Mouse (Mus musculus) liver, embryonic 11.5 days (tissue): ENCODE data around the gene Mecom. TPM values are rescaled to one million over a fixed set of nuclear protein-coding genes. Genes with fewer than 3 reads are reported as not detected.

ENCODE experiments used
- ATAC-seq: fragments of 200-750 bp; cut with Nextera tagmentation; replicated peaks from 2 replicates; pipeline ENCODE4 v1.8.0; 2017; ENCODE audit warnings: moderate number of reproducible peaks, mild to moderate bottlenecking, moderate TSS enrichment, moderate library complexity; ENCODE audit not compliant: low FRiP score
- DNase-seq: peaks from one replicate; pipeline ENCODE4 v3.0.0-alpha.2; 2017; ENCODE audit warnings: low spot score
- H3K27ac ChIP-seq: fragments of 300-500 bp; sonication (generic); 2 replicates; pipeline ENCODE4 v1.5.1; 2014; ENCODE audit warnings: mild to moderate bottlenecking, low read depth, low read length, control low read depth
- H3K27me3 ChIP-seq: fragments of 300-500 bp; sonication (generic); replicated peaks from 2 replicates; pipeline ENCODE4 v1.6.1; 2014; ENCODE audit warnings: low read length, mixed read lengths; ENCODE audit not compliant: control insufficient read depth, insufficient read depth
- H3K36me3 ChIP-seq: fragments of 300-500 bp; sonication (generic); 2 replicates; pipeline ENCODE4 v1.6.1; 2014; ENCODE audit warnings: mild to moderate bottlenecking, low read length, moderate library complexity, mixed read lengths; ENCODE audit not compliant: control insufficient read depth, insufficient read depth
- H3K4me1 ChIP-seq: fragments of 300-500 bp; sonication (generic); replicated peaks from 2 replicates; pipeline ENCODE4 v1.6.1; 2014; ENCODE audit warnings: low read length, mixed read lengths; ENCODE audit not compliant: control insufficient read depth, insufficient read depth
- H3K4me2 ChIP-seq: fragments of 300-500 bp; sonication (generic); 2 replicates; pipeline ENCODE4 v1.6.1; 2014; ENCODE audit warnings: mild to moderate bottlenecking, control low read depth, moderate library complexity
- H3K4me3 ChIP-seq: fragments of 300-500 bp; sonication (generic); 2 replicates; pipeline ENCODE4 v1.5.1; 2014; ENCODE audit warnings: low read depth, low read length, control low read depth
- H3K9ac ChIP-seq: fragments of 300-500 bp; sonication (generic); 2 replicates; pipeline ENCODE4 v1.6.1; 2014; ENCODE audit warnings: low read depth, low read length, control low read depth
- H3K9me3 ChIP-seq: fragments of 300-500 bp; sonication (generic); 2 replicates; pipeline ENCODE4 v1.6.1; 2016; ENCODE audit warnings: low read length, inconsistent platforms, mixed read lengths; ENCODE audit not compliant: control insufficient read depth
- whole genome bisulfite sequencing: fragments of 180-500 bp; shearing (Covaris S2); extraction: QIAGEN DNeasy Blood & Tissue Kit; methylation state at CpG from one replicate; pipeline ENCODE4 v1.1.7; 2014; 5-methylcytosine and 5-hydroxymethylcytosine counted together
- polyA plus RNA-seq: library from polyadenylated mRNA; unstranded; fragments of >200 nt; fragmentation: Nextera tagmentation; extraction: Ambion mirVana; gene quantifications from 2 replicates; pipeline ENCODE4 v1.2.1, GENCODE M21; 2014

The Mecom gene
- polyA plus RNA-seq, 1 experiment from 2014 or later = 6.9 TPM

GRCm38 (mm10) chr3:30260945-30261344, 286.9 kb downstream of the Mecom start:
- no peaks in the 10 kb centered on the region for H3K9me3 ChIP-seq
- no peaks in the 10 kb centered on the region for H3K4me1 ChIP-seq
- 47% methylated on average over 4 of the region's 4 CpGs for WGBS
- no peaks in the 10 kb centered on the region for H3K36me3 ChIP-seq
- no peak overlapping the region for H3K27ac ChIP-seq
- no peak overlapping the region for H3K9ac ChIP-seq
- no peak overlapping the region for H3K4me2 ChIP-seq
- no peak overlapping the region for H3K4me3 ChIP-seq
- H3K27me3 ChIP-seq = no peaks in the 10 kb centered on the region
- DNase-seq = no peak
- ATAC-seq = no peak

GRCm38 (mm10) chr3:30258421-30258820, 289.4 kb downstream of the Mecom start:
- Histone ChIP-seq H3K4me2 (no peak overlapping the region), H3K27ac (no peak overlapping the region), H3K36me3 (no peaks in the 10 kb centered on the region), H3K9me3 (no peaks in the 10 kb centered on the region), H3K9ac (no peak overlapping the region), H3K27me3 (no peaks in the 10 kb centered on the region), H3K4me3 (no peak overlapping the region), H3K4me1 (no peaks in the 10 kb centered on the region)
- ATAC-seq (no peak), DNase-seq (no peak)
- 44% methylated on average over 10 of the region's 10 CpGs for WGBS

GRCm38 (mm10) chr3:30257776-30258175, 290.0 kb downstream of the Mecom start:
- H3K9me3 ChIP-seq = no peaks in the 10 kb centered on the region

GRCm38 (mm10) chr3:30256896-30257295, 290.9 kb downstream of the Mecom start:
- 79% methylated on average over 7 of the region's 7 CpGs for WGBS
- Histone ChIP-seq H3K4me2 (no peak overlapping the region), H3K27ac (no peak overlapping the region), H3K36me3 (no peaks in the 10 kb centered on the region), H3K9me3 (no peaks in the 10 kb centered on the region), H3K4me1 (no peaks in the 10 kb centered on the region), H3K9ac (no peak overlapping the region), H3K27me3 (no peaks in the 10 kb centered on the region), H3K4me3 (no peak overlapping the region)
- ATAC-seq (no peak), DNase-seq (no peak)

More at GRCm38 (mm10) chr3:30257776-30258175, 290.0 kb downstream of the Mecom start:
- ATAC-seq (no peak), DNase-seq (no peak)
- Histone ChIP-seq H3K4me2 (no peak overlapping the region), H3K4me3 (no peak overlapping the region), H3K36me3 (no peaks in the 10 kb centered on the region), H3K27me3 (no peaks in the 10 kb centered on the region), H3K9ac (no peak overlapping the region), H3K27ac (no peak overlapping the region), H3K4me1 (no peaks in the 10 kb centered on the region)
- 69% methylated on average over 5 of the region's 5 CpGs for WGBS

GRCm38 (mm10) chr3:30255828-30256227, 292.0 kb downstream of the Mecom start:
- Histone ChIP-seq H3K27ac (no peak overlapping the region), H3K36me3 (no peaks in the 10 kb centered on the region), H3K27me3 (no peaks in the 10 kb centered on the region), H3K4me2 (no peak overlapping the region), H3K9me3 (no peaks in the 10 kb centered on the region), H3K4me1 (no peaks in the 10 kb centered on the region), H3K9ac (no peak overlapping the region), H3K4me3 (no peak overlapping the region)
- 77% methylated on average over 5 of the region's 5 CpGs for WGBS
- DNase-seq (no peak), ATAC-seq (no peak)

- H3K9ac ChIP-seq = no peak overlapping the region
- H3K27me3 ChIP-seq = no peaks in the 10 kb centered on the region
- H3K27ac ChIP-seq = no peak overlapping the region
- no peak overlapping the region for H3K4me2 ChIP-seq
- H3K36me3 ChIP-seq = no peaks in the 10 kb centered on the region
- ATAC-seq (no peak), DNase-seq (no peak)
- 54% methylated on average over 7 of the region's 7 CpGs for WGBS
- no peak overlapping the region for H3K4me3 ChIP-seq
- no peaks in the 10 kb centered on the region for H3K9me3 ChIP-seq
- no peaks in the 10 kb centered on the region for H3K4me1 ChIP-seq
Measured at GRCm38 (mm10) chr3:30254451-30254850, 293.4 kb downstream of the Mecom start.

GRCm38 (mm10) chr3:30253714-30254113, 294.1 kb downstream of the Mecom start:
- no peak overlapping the region for H3K4me2 ChIP-seq
- no peaks in the 10 kb centered on the region for H3K4me1 ChIP-seq
- no peak overlapping the region for H3K9ac ChIP-seq
- no peaks in the 10 kb centered on the region for H3K36me3 ChIP-seq
- no peak overlapping the region for H3K27ac ChIP-seq
- DNase-seq (no peak), ATAC-seq (no peak)
- H3K4me3 ChIP-seq = no peak overlapping the region
- WGBS = 79% methylated on average over 5 of the region's 5 CpGs
- H3K27me3 ChIP-seq = no peaks in the 10 kb centered on the region
- no peaks in the 10 kb centered on the region for H3K9me3 ChIP-seq

GRCm38 (mm10) chr3:30248656-30249384, 299.0 kb downstream of the Mecom start:
- WGBS = 76% methylated on average over 4 of the region's 4 CpGs
- Histone ChIP-seq H3K4me2 (no peak overlapping the region), H3K27ac (no peak overlapping the region)

GRCm38 (mm10) chr3:30247256-30247655, 300.6 kb downstream of the Mecom start:
- no peak overlapping the region for H3K4me3 ChIP-seq
- H3K36me3 ChIP-seq = no peaks in the 10 kb centered on the region
- no peak overlapping the region for H3K27ac ChIP-seq
- no peak overlapping the region for H3K4me2 ChIP-seq
- DNase-seq = no peak
- no peak for ATAC-seq
- H3K4me1 ChIP-seq = no peaks in the 10 kb centered on the region
- H3K9me3 ChIP-seq = no peaks in the 10 kb centered on the region
- no peak overlapping the region for H3K9ac ChIP-seq
- WGBS = 77% methylated on average over 5 of the region's 5 CpGs
- 0 out of 2 replicates have a peak, but pooled peaks cover 3% of the 10 kb centered on the region for H3K27me3 ChIP-seq

More at GRCm38 (mm10) chr3:30248656-30249384, 299.0 kb downstream of the Mecom start:
- Histone ChIP-seq H3K9me3 (no peaks in the 10 kb centered on the region), H3K27me3 (0 out of 2 replicates have a peak, but pooled peaks cover 3% of the 10 kb centered on the region), H3K9ac (no peak overlapping the region), H3K4me1 (no peaks in the 10 kb centered on the region), H3K4me3 (no peak overlapping the region), H3K36me3 (no peaks in the 10 kb centered on the region)
- DNase-seq (no peak), ATAC-seq (no peak)
